Mouse (Mus musculus): ENCODE results near the gene Plxna4. TPM values are rescaled to one million over a fixed set of nuclear protein-coding genes. Genes with fewer than 3 reads are reported as not detected.

Gene Plxna4
- 0.98 and 1.3 TPM in 2 replicates for total RNA-seq (2012; rRNA removed)

GRCm38 (mm10) chr6:32588056-32588671 is at the start of gene Plxna4:
Gene Plxna4, minus strand, starts transcription at chr6:32588192.
- DNase-seq (ENCODE audit: low read depth, low spot score): no peak
- H3K36me3 ChIP-seq (ENCODE audit: control insufficient read depth, insufficient read depth, low read length, poor library complexity, severe bottlenecking): no peaks in the 10 kb centered on the region
- TF ChIP-seq ZC3H11A (IDR thresholded peaks at IDR 0.05; ENCODE audit: borderline replicate concordance, low read depth, low read length) (0 out of 2 replicates have a peak, but pooled peaks have one; percentile 2), MAFK (IDR thresholded peaks at IDR 0.05; ENCODE audit: insufficient read depth, low read depth, low read length) (no peak)
- no peaks in the 10 kb centered on the region for H3K9me3 ChIP-seq (ENCODE audit: control insufficient read depth, insufficient read depth, low read depth, low read length)
- H3K4me1 ChIP-seq (ENCODE audit: control insufficient read depth in 2 of 2, insufficient read depth in 2 of 2, low read length in 2 of 2, poor library complexity in 1 of 2): peaks cover 0 to 2% of the 10 kb centered on the region in 2 experiments; a peak in 1 of 4 replicates
- no peak within 1 kb of the TSS for H3K27ac ChIP-seq (ENCODE audit: insufficient read depth, low read depth, low read length, poor library complexity, severe bottlenecking)
- H3K4me3 ChIP-seq (ENCODE audit: insufficient read depth in 1 of 2, low read depth in 1 of 2, low read length in 2 of 2, poor library complexity in 1 of 2, severe bottlenecking in 1 of 2): peak within 1 kb of the TSS; percentile 53 to 67
- H3K9ac ChIP-seq (ENCODE audit: insufficient read depth, low read depth, low read length, poor library complexity, severe bottlenecking): peak within 1 kb of the TSS; percentile 51
- in situ Hi-C loops (cut with MboI; ENCODE audit: low sequenced_read_pairs in 2 of 2, unreplicated experiment in 2 of 2): loop anchor here in 1 of 2 experiments (25.0 kb wide), 1 partner anchor 926 kb away; no protein-coding TSS in a partner anchor

GRCm38 (mm10) chr6:32637568-32638183 is 49.7 kb upstream of the Plxna4 start:
- Histone ChIP-seq H3K36me3 (ENCODE audit: control insufficient read depth, insufficient read depth, low read length, poor library complexity, severe bottlenecking) (no peaks in the 10 kb centered on the region), H3K27ac (ENCODE audit: insufficient read depth, low read depth, low read length, poor library complexity, severe bottlenecking) (no peak overlapping the region), H3K9me3 (ENCODE audit: control insufficient read depth, insufficient read depth, low read depth, low read length) (no peaks in the 10 kb centered on the region), H3K4me3 (ENCODE audit: insufficient read depth in 1 of 2, low read depth in 1 of 2, low read length in 2 of 2, poor library complexity in 1 of 2, severe bottlenecking in 1 of 2) (no peak overlapping the region), H3K9ac (ENCODE audit: insufficient read depth, low read depth, low read length, poor library complexity, severe bottlenecking) (no peak overlapping the region), H3K4me1 (ENCODE audit: control insufficient read depth in 2 of 2, insufficient read depth in 2 of 2, low read length in 2 of 2, poor library complexity in 1 of 2) (no peaks in the 10 kb centered on the region)
- TF ChIP-seq CHD2 (IDR thresholded peaks at IDR 0.05; ENCODE audit: low read depth, low read length) (no peak), HCFC1 (IDR thresholded peaks at IDR 0.05; ENCODE audit: borderline replicate concordance, insufficient read depth, low read length) (no peak), ZC3H11A (IDR thresholded peaks at IDR 0.05; ENCODE audit: borderline replicate concordance, low read depth, low read length) (no peak), ZNF384 (IDR thresholded peaks at IDR 0.05; ENCODE audit: low read depth, low read length) (no peak), MAFK (IDR thresholded peaks at IDR 0.05; ENCODE audit: insufficient read depth, low read depth, low read length) (no peak)
- in situ Hi-C loops (cut with MboI; ENCODE audit: low sequenced_read_pairs in 2 of 2, unreplicated experiment in 2 of 2): no loop called here
- no peak for DNase-seq (ENCODE audit: low read depth, low spot score)

- DNase-seq (ENCODE audit: low read depth, low spot score): no peak
- Histone ChIP-seq H3K9ac (ENCODE audit: insufficient read depth, low read depth, low read length, poor library complexity, severe bottlenecking) (no peak overlapping the region), H3K4me3 (ENCODE audit: insufficient read depth in 1 of 2, low read depth in 1 of 2, low read length in 2 of 2, poor library complexity in 1 of 2, severe bottlenecking in 1 of 2) (no peak overlapping the region), H3K4me1 (ENCODE audit: control insufficient read depth in 2 of 2, insufficient read depth in 2 of 2, low read length in 2 of 2, poor library complexity in 1 of 2) (no peaks in the 10 kb centered on the region), H3K27ac (ENCODE audit: insufficient read depth, low read depth, low read length, poor library complexity, severe bottlenecking) (no peak overlapping the region), H3K36me3 (ENCODE audit: control insufficient read depth, insufficient read depth, low read length, poor library complexity, severe bottlenecking) (no peaks in the 10 kb centered on the region), H3K9me3 (ENCODE audit: control insufficient read depth, insufficient read depth, low read depth, low read length) (no peaks in the 10 kb centered on the region)
- in situ Hi-C loops (cut with MboI; ENCODE audit: low sequenced_read_pairs in 2 of 2, unreplicated experiment in 2 of 2): no loop called here
- no peak for TF ChIP-seq CHD2 (IDR thresholded peaks at IDR 0.05; ENCODE audit: low read depth, low read length)
- TF ChIP-seq ZNF384 (IDR thresholded peaks at IDR 0.05; ENCODE audit: low read depth, low read length): no peak
- TF ChIP-seq MAFK (IDR thresholded peaks at IDR 0.05; ENCODE audit: insufficient read depth, low read depth, low read length): no peak
- no peak for TF ChIP-seq ZC3H11A (IDR thresholded peaks at IDR 0.05; ENCODE audit: borderline replicate concordance, low read depth, low read length)
- no peak for TF ChIP-seq HCFC1 (IDR thresholded peaks at IDR 0.05; ENCODE audit: borderline replicate concordance, insufficient read depth, low read length)
Measured at GRCm38 (mm10) chr6:32610712-32611111, 22.7 kb upstream of the Plxna4 start.

GRCm38 (mm10) chr6:32606787-32607186 is 18.8 kb upstream of the Plxna4 start:
- Histone ChIP-seq H3K4me1 (ENCODE audit: control insufficient read depth in 2 of 2, insufficient read depth in 2 of 2, low read length in 2 of 2, poor library complexity in 1 of 2) (no peaks in the 10 kb centered on the region), H3K9me3 (ENCODE audit: control insufficient read depth, insufficient read depth, low read depth, low read length) (no peaks in the 10 kb centered on the region), H3K27ac (ENCODE audit: insufficient read depth, low read depth, low read length, poor library complexity, severe bottlenecking) (no peak overlapping the region), H3K9ac (ENCODE audit: insufficient read depth, low read depth, low read length, poor library complexity, severe bottlenecking) (no peak overlapping the region), H3K4me3 (ENCODE audit: insufficient read depth in 1 of 2, low read depth in 1 of 2, low read length in 2 of 2, poor library complexity in 1 of 2, severe bottlenecking in 1 of 2) (no peak overlapping the region), H3K36me3 (ENCODE audit: control insufficient read depth, insufficient read depth, low read length, poor library complexity, severe bottlenecking) (no peaks in the 10 kb centered on the region)
- no peak for TF ChIP-seq HCFC1 (IDR thresholded peaks at IDR 0.05; ENCODE audit: borderline replicate concordance, insufficient read depth, low read length)
- no peak for TF ChIP-seq MAFK (IDR thresholded peaks at IDR 0.05; ENCODE audit: insufficient read depth, low read depth, low read length)
- TF ChIP-seq CHD2 (IDR thresholded peaks at IDR 0.05; ENCODE audit: low read depth, low read length): no peak
- TF ChIP-seq ZC3H11A (IDR thresholded peaks at IDR 0.05; ENCODE audit: borderline replicate concordance, low read depth, low read length): no peak
- in situ Hi-C loops (cut with MboI; ENCODE audit: low sequenced_read_pairs in 2 of 2, unreplicated experiment in 2 of 2): no loop called here
- DNase-seq (ENCODE audit: low read depth, low spot score): no peak

Measured in ES-E14 (cell line).